Mouse (Mus musculus) ES-E14 (cell line): ENCODE measurements around the gene Ptprcap. TPM values are rescaled to one million over a fixed set of nuclear protein-coding genes. Genes with fewer than 3 reads are reported as not detected.

ENCODE experiments used
- DNase-seq: peaks from one replicate; pipeline ENCODE4 v3.0.0-alpha.2; 2013; ENCODE audit warnings: low read depth, low spot score
- H3K27ac ChIP-seq: 2 replicates; pipeline ENCODE4 v1.5.1; 2012; ENCODE audit warnings: low read depth, mild to moderate bottlenecking, low read length, moderate library complexity, mixed read lengths; ENCODE audit not compliant: poor library complexity, insufficient read depth, severe bottlenecking
- H3K36me3 ChIP-seq: 2 replicates; pipeline ENCODE4 v1.6.1; 2012; ENCODE audit warnings: mild to moderate bottlenecking, low read length, moderate library complexity, mixed read lengths; ENCODE audit not compliant: control insufficient read depth, poor library complexity, insufficient read depth, severe bottlenecking
- H3K4me1 ChIP-seq, 2 experiments: fragments of 150-350 bp in 1 of 2; sonication (generic) in 1 of 2; 2 replicates each; pipeline ENCODE4 v1.6.1; 2012; ENCODE audit warnings: low read length in 2 of 2, mild to moderate bottlenecking in 1 of 2, mixed read lengths in 1 of 2; ENCODE audit not compliant: control insufficient read depth in 2 of 2, insufficient read depth in 2 of 2, poor library complexity in 1 of 2
- H3K4me3 ChIP-seq, 2 experiments: fragments of 150-350 bp in 1 of 2; sonication (generic) in 1 of 2; 2 replicates each; pipeline ENCODE4 v1.5.1; 2012; ENCODE audit warnings: low read length in 2 of 2, low read depth in 1 of 2, mild to moderate bottlenecking in 1 of 2, mixed read lengths in 1 of 2; ENCODE audit not compliant: insufficient read depth in 1 of 2, poor library complexity in 1 of 2, severe bottlenecking in 1 of 2
- H3K9ac ChIP-seq: 2 replicates; pipeline ENCODE4 v1.6.1; 2012; ENCODE audit warnings: low read depth, mild to moderate bottlenecking, low read length, mixed read lengths; ENCODE audit not compliant: poor library complexity, insufficient read depth, severe bottlenecking
- H3K9me3 ChIP-seq: fragments of 150-350 bp; sonication (generic); 2 replicates; pipeline ENCODE4 v1.6.1; 2012; ENCODE audit warnings: low read depth, mild to moderate bottlenecking, low read length; ENCODE audit not compliant: control insufficient read depth, insufficient read depth
- CHD2 ChIP-seq: IDR thresholded peaks from 2 replicates; pipeline ENCODE4 v1.6.1; 2014; ENCODE audit warnings: mild to moderate bottlenecking, low read depth, low read length, inconsistent platforms
- HCFC1 ChIP-seq: IDR thresholded peaks from 2 replicates; pipeline ENCODE4 v1.6.1; 2012; ENCODE audit warnings: low read length, inconsistent platforms, borderline replicate concordance; ENCODE audit not compliant: insufficient read depth
- MAFK ChIP-seq: IDR thresholded peaks from 2 replicates; pipeline ENCODE4 v1.6.1; 2014; ENCODE audit warnings: mild to moderate bottlenecking, low read depth, low read length, inconsistent platforms; ENCODE audit not compliant: insufficient read depth
- ZC3H11A ChIP-seq: IDR thresholded peaks from 2 replicates; pipeline ENCODE4 v1.6.1; 2012; ENCODE audit warnings: low read depth, mild to moderate bottlenecking, inconsistent platforms, low read length, borderline replicate concordance
- ZNF384 ChIP-seq: IDR thresholded peaks from 2 replicates; pipeline ENCODE4 v1.6.1; 2012; ENCODE audit warnings: low read depth, low read length, inconsistent platforms
- in situ Hi-C, 2 experiments: fragments of 600-800 bp; cut with MboI; formaldehyde crosslinking; loops; one replicate each; pipeline ENCODE4 v1.15.1; 2025; ENCODE audit warnings: low sequenced_read_pairs in 2 of 2, inconsistent platforms in 1 of 2; ENCODE audit not compliant: unreplicated experiment in 2 of 2
- total RNA-seq: library from RNA; depleted of rRNA; stranded (reverse); fragments of 300-350 nt; gene quantifications from 2 replicates; pipeline ENCODE4 v1.2.3, GENCODE M21; 2012; rRNA removed

The Ptprcap gene
- total RNA-seq, 1 experiment: 9.5 TPM

DNA sequence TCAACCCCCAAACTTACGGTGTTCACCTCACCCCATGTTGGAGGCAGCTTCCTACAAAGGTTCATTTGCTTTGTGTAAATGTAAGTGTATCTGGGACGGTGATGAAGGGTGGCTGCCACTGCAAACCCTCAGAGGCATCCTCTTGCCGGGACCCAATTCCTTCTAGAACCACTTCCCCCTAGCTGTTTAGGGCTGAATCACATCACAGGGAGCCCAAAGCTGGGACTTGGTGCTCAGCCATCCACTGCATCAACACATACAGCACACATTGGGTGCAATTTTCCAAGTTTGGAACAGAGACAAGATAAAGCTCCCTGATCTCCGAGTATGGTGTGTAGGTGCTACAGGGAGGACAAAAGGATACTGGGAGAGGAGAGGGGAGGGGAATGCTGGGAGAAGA, 51.5 kb downstream of the Ptprcap start:
- TF ChIP-seq CHD2 (no peak), MAFK (no peak), HCFC1 (no peak), ZC3H11A (no peak), ZNF384 (no peak)

More for the DNA sequence above, 51.5 kb downstream of the Ptprcap start:
- Histone ChIP-seq H3K9me3 (no peaks in the 10 kb centered on the region), H3K9ac (no peak overlapping the region), H3K4me3 (no peak overlapping the region), H3K27ac (no peak overlapping the region), H3K36me3 (peaks cover 6% of the 10 kb centered on the region; the same call in 1 of the 2 replicates), H3K4me1 (peaks cover 4 to 21% of the 10 kb centered on the region in 2 experiments; a peak in 3 of 4 replicates)
- no peak for DNase-seq
- in situ Hi-C loops: no loop called here

Other genes with a start within 250 kb of the Ptprcap start
- gene Tcirg1, start 246.5 kb upstream of the Ptprcap start, total RNA-seq: 55.2 and 75.8 TPM in 2 replicates
- 134 and 135 TPM in 2 replicates for gene Ndufs8, start 240.8 kb upstream of the Ptprcap start, total RNA-seq
- gene Aldh3b1, start 223.8 kb upstream of the Ptprcap start, total RNA-seq: 0.76 and 1.4 TPM in 2 replicates
- 3.9 and 9.5 TPM in 2 replicates for gene Unc93b1, start 218.4 kb upstream of the Ptprcap start, total RNA-seq
- gene Aldh3b3, start 195.0 kb upstream of the Ptprcap start, total RNA-seq: not detected in 2 replicates
- 0.21 and 0.62 TPM in 2 replicates for gene Aldh3b2, start 181.3 kb upstream of the Ptprcap start, total RNA-seq
- 2.1 and 2.4 TPM in 2 replicates for gene Acy3, start 167.0 kb upstream of the Ptprcap start, total RNA-seq
- not detected in 2 replicates for gene Tbx10, start 160.9 kb upstream of the Ptprcap start, total RNA-seq
- gene Nudt8, start 153.0 kb upstream of the Ptprcap start, total RNA-seq: 22.4 and 27.2 TPM in 2 replicates
- gene Gm49405, start 153.0 kb upstream of the Ptprcap start, total RNA-seq: 1.9 and 4.0 TPM in 2 replicates
- 4.6 and 12.0 TPM in 2 replicates for gene Doc2g, start 150.3 kb upstream of the Ptprcap start, total RNA-seq
- gene Ndufv1, start 140.8 kb upstream of the Ptprcap start, total RNA-seq: 182 and 219 TPM in 2 replicates
- gene Gstp1, start 115.6 kb upstream of the Ptprcap start, total RNA-seq: 121 and 146 TPM in 2 replicates
- 67.4 and 138 TPM in 2 replicates for gene Gstp2, start 107.6 kb upstream of the Ptprcap start, total RNA-seq
- 3.4 and 3.9 TPM in 2 replicates for gene Gstp3, start 94.0 kb upstream of the Ptprcap start, total RNA-seq
- gene Cabp2, start 72.0 kb upstream of the Ptprcap start, total RNA-seq: not detected in 2 replicates
- gene Cdk2ap2, start 56.4 kb upstream of the Ptprcap start, total RNA-seq: 39.6 and 42.7 TPM in 2 replicates
- gene Pitpnm1, start 53.6 kb upstream of the Ptprcap start, total RNA-seq: 10.5 and 17.2 TPM in 2 replicates
- gene Aip, start 27.7 kb upstream of the Ptprcap start, total RNA-seq: 26.9 and 27.9 TPM in 2 replicates
- 0.13 and 0.26 TPM in 2 replicates for gene Gpr152, start 13.8 kb upstream of the Ptprcap start, total RNA-seq
- gene Cabp4, start 9.6 kb upstream of the Ptprcap start, total RNA-seq: 1.3 and 1.8 TPM in 2 replicates
- gene Coro1b, start 5.0 kb upstream of the Ptprcap start, total RNA-seq: 73.8 and 85.3 TPM in 2 replicates
- gene Rps6kb2, start 9.8 kb downstream of the Ptprcap start, total RNA-seq: 19.7 and 26.6 TPM in 2 replicates
- 2.3 and 3.3 TPM in 2 replicates for gene Carns1, start 21.9 kb downstream of the Ptprcap start, total RNA-seq
- 2.9 and 3.5 TPM in 2 replicates for gene Tbc1d10c, start 37.7 kb downstream of the Ptprcap start, total RNA-seq
- 407 and 426 TPM in 2 replicates for gene Ppp1ca, start 38.5 kb downstream of the Ptprcap start, total RNA-seq
- 33.1 and 42.1 TPM in 2 replicates for gene Rad9a, start 48.1 kb downstream of the Ptprcap start, total RNA-seq
- gene Clcf1, start 60.6 kb downstream of the Ptprcap start, total RNA-seq: 2.2 and 2.7 TPM in 2 replicates
- gene AC109138.7, start 60.8 kb downstream of the Ptprcap start, total RNA-seq: not detected in 2 replicates
- gene Pold4, start 78.3 kb downstream of the Ptprcap start, total RNA-seq: 6.2 and 8.7 TPM in 2 replicates
- 7.3 and 15.1 TPM in 2 replicates for gene Ssh3, start 115.6 kb downstream of the Ptprcap start, total RNA-seq
- 5.5 and 8.8 TPM in 2 replicates for gene Ankrd13d, start 129.5 kb downstream of the Ptprcap start, total RNA-seq
- gene Grk2, start 152.6 kb downstream of the Ptprcap start, total RNA-seq: 56.1 and 76.6 TPM in 2 replicates
- 45.6 and 51.5 TPM in 2 replicates for gene Kdm2a, start 244.7 kb downstream of the Ptprcap start, total RNA-seq